Mouse (Mus musculus) CH12.LX (cell line): ENCODE measurements around the gene Vrtn. TPM values are rescaled to one million over a fixed set of nuclear protein-coding genes. Genes with fewer than 3 reads are reported as not detected.

Experiments used
- DNase-seq: peaks from one replicate; pipeline ENCODE4 v3.0.0-alpha.2; 2013; ENCODE audit errors: extremely low read depth
- H3K27ac ChIP-seq: 2 replicates; pipeline ENCODE4 v1.5.1; 2012; ENCODE audit warnings: low read depth, mild to moderate bottlenecking, control low read depth, moderate library complexity; ENCODE audit not compliant: insufficient read depth
- H3K27me3 ChIP-seq: replicated peaks from 2 replicates; pipeline ENCODE3; 2012; ENCODE audit warnings: inconsistent platforms
- H3K36me3 ChIP-seq, 2 experiments: replicated peaks in 1 of 2; 2 replicates each; pipeline versions ENCODE3 to v1.6.1; 2012; ENCODE audit warnings: inconsistent platforms in 1 of 2, low read length in 1 of 2, mild to moderate bottlenecking in 1 of 2, mixed read lengths in 1 of 2, moderate library complexity in 1 of 2; ENCODE audit not compliant: control insufficient read depth in 1 of 2, insufficient read depth in 1 of 2
- H3K4me1 ChIP-seq, 2 experiments: 2 replicates each; pipeline ENCODE4 v1.6.1; 2012; ENCODE audit warnings: inconsistent platforms in 1 of 2, moderate library complexity in 1 of 2; ENCODE audit not compliant: insufficient read depth in 2 of 2, control insufficient read depth in 1 of 2
- H3K4me2 ChIP-seq: 2 replicates; pipeline ENCODE4 v1.6.1; 2012; ENCODE audit warnings: low read depth, mild to moderate bottlenecking, control low read depth; ENCODE audit not compliant: poor library complexity, insufficient read depth, severe bottlenecking
- H3K4me3 ChIP-seq, 3 experiments: fragments of 150-350 bp in 1 of 3; sonication (generic) in 1 of 3; replicated peaks in 1 of 3; 2 replicates each; pipeline versions ENCODE3 to v1.5.1; 2011 to 2012; ENCODE audit warnings: low read depth in 2 of 3, low read length in 2 of 3, mild to moderate bottlenecking in 2 of 3, moderate library complexity in 2 of 3, control low read depth in 1 of 3, improper control_type of control experiment in 1 of 3, inconsistent platforms in 1 of 3, mixed read lengths in 1 of 3; ENCODE audit not compliant: poor library complexity in 1 of 3
- H3K79me2 ChIP-seq: replicated peaks from 2 replicates; pipeline ENCODE4 v1.6.1; 2012; ENCODE audit warnings: mild to moderate bottlenecking, moderate library complexity; ENCODE audit not compliant: control insufficient read depth, poor library complexity, insufficient read depth, severe bottlenecking; ENCODE audit errors: extremely low read depth
- H3K9ac ChIP-seq: 2 replicates; pipeline ENCODE4 v1.6.1; 2012; ENCODE audit warnings: low read depth, mild to moderate bottlenecking, control low read depth, moderate library complexity; ENCODE audit not compliant: insufficient read depth
- H3K9me3 ChIP-seq: replicated peaks from 2 replicates; pipeline ENCODE3; 2012; ENCODE audit warnings: low read length, inconsistent platforms, mixed read lengths
- BHLHE40 ChIP-seq: IDR thresholded peaks from 2 replicates; pipeline ENCODE4 v1.6.1; 2011; ENCODE audit warnings: mild to moderate bottlenecking, low read depth, low read length, improper control_type of control experiment
- CHD1 ChIP-seq: IDR thresholded peaks from 2 replicates; pipeline ENCODE4 v1.6.1; 2012; ENCODE audit warnings: low read depth, low read length, improper control_type of control experiment, inconsistent platforms
- CTCF ChIP-seq, 2 experiments: IDR thresholded peaks in 1 of 2; conservative IDR thresholded peaks in 1 of 2; 2 replicates each; pipeline ENCODE4 v1.5.1; 2011 to 2012; ENCODE audit warnings: low read depth in 2 of 2, low read length in 2 of 2, improper control_type of control experiment in 1 of 2, inconsistent platforms in 1 of 2, mild to moderate bottlenecking in 1 of 2, moderate library complexity in 1 of 2
- E2F4 ChIP-seq: IDR thresholded peaks from 2 replicates; pipeline ENCODE4 v1.6.1; 2011; ENCODE audit warnings: low read depth, low read length, improper control_type of control experiment; ENCODE audit not compliant: insufficient replicate concordance
- MXI1 ChIP-seq: IDR thresholded peaks from 2 replicates; pipeline ENCODE4 v1.6.1; 2011; ENCODE audit warnings: mild to moderate bottlenecking, low read depth, low read length, improper control_type of control experiment
- NRF1 ChIP-seq: IDR thresholded peaks from 2 replicates; pipeline ENCODE4 v1.6.1; 2014; ENCODE audit warnings: low read depth, mild to moderate bottlenecking, inconsistent platforms, low read length, improper control_type of control experiment, moderate library complexity
- POLR2AphosphoS2 ChIP-seq: IDR thresholded peaks from 2 replicates; pipeline ENCODE4 v1.6.1; 2011; ENCODE audit warnings: low read depth, low read length, improper control_type of control experiment
- RAD21 ChIP-seq: IDR thresholded peaks from 2 replicates; pipeline ENCODE4 v1.6.1; 2011; ENCODE audit warnings: low read depth, mild to moderate bottlenecking, low read length, improper control_type of control experiment, moderate library complexity
- SMC3 ChIP-seq: IDR thresholded peaks from 2 replicates; pipeline ENCODE4 v1.6.1; 2011; ENCODE audit warnings: low read depth, low read length, improper control_type of control experiment
- TBP ChIP-seq: conservative IDR thresholded peaks from 2 replicates; pipeline ENCODE4 v1.6.1; 2011; ENCODE audit warnings: low read depth, low read length, improper control_type of control experiment
- USF1 ChIP-seq: IDR thresholded peaks from 2 replicates; pipeline ENCODE4 v1.6.1; 2014; ENCODE audit warnings: low read depth, mild to moderate bottlenecking, inconsistent platforms, low read length, improper control_type of control experiment
- ZC3H11A ChIP-seq: IDR thresholded peaks from 2 replicates; pipeline ENCODE4 v1.6.1; 2012; ENCODE audit warnings: low read depth, mild to moderate bottlenecking, inconsistent platforms, low read length, improper control_type of control experiment
- ZNF384 ChIP-seq: IDR thresholded peaks from 2 replicates; pipeline ENCODE4 v1.6.1; 2012; ENCODE audit warnings: low read depth, low read length, improper control_type of control experiment, inconsistent platforms
- dilution Hi-C: fragments of 300-500 bp; cut with MboI; formaldehyde crosslinking; loops from 2 replicates; pipeline ENCODE4 v1.14.3; 2020; ENCODE audit warnings: low sequenced_read_pairs; ENCODE audit not compliant: extremely low pct_unique_long_range_greater_than_20kb, extremely low pct_ligation_motif_present
- in situ Hi-C: fragments of 300-500 bp; cut with MboI; formaldehyde crosslinking; loops from 3 replicates; pipeline ENCODE4 v1.14.3; 2019; ENCODE audit warnings: low sequenced_read_pairs, low pct_ligation_motif_present, low pct_unique_long_range_greater_than_20kb, mixed read lengths
- polyA plus RNA-seq: library from polyadenylated mRNA; unstranded; fragments of >175 nt; gene quantifications from 2 replicates; pipeline ENCODE4 v1.2.1, GENCODE M21; 2012; ENCODE audit warnings: low read depth; ENCODE audit not compliant: insufficient read length
- total RNA-seq, 2 experiments: library from RNA; depleted of rRNA; stranded (reverse); fragments of 300-350 nt in 1 of 2; fragments of >200 nt in 1 of 2; gene quantifications; 2 replicates each; pipeline ENCODE4 v1.2.3; 2012 to 2014

The Vrtn gene
- total and polyA plus RNA-seq, 3 experiments, result not detected

DNA sequence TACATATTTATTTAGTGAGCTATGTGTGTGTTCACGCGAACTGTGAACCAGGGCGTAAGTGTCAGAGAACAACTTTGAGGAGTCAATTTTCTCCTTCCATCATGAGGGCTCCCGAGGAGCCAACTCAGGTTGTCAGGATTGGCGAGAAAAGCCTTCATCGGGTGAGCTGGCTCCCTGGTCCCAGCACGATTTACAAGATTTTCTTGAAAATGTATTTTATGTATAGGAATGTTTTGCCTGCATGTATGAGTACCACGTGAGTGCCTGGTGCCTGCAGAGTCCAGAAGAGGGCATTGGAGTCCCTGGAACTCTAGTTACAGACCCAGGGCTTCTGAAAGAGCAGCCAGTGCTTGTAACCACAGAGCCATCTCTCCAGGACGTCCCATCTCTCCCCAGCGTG is 23.2 kb upstream of the Vrtn start:
- peak overlapping the region; percentile 87 for H3K4me2 ChIP-seq
- TF ChIP-seq ZC3H11A (no peak), MXI1 (peak; percentile 62; the same call in 1 of the 2 replicates), CHD1 (0 out of 2 replicates have a peak, but pooled peaks have one; percentile 29), USF1 (peak; percentile 29; the same call in 1 of the 2 replicates), RAD21 (peak; percentile 3), CTCF (conservative IDR thresholded peaks at IDR 0.05 in 1 of 2, IDR thresholded peaks at IDR 0.05 in 1 of 2; ENCODE audit: low read depth in 2 of 2, low read length in 2 of 2) (peak in 1 of 2 experiments; percentile 43; a peak in 1 of 4 replicates), ZNF384 (no peak), BHLHE40 (peak; percentile 42)
- H3K79me2 ChIP-seq, result no peaks in the 10 kb centered on the region
- dilution Hi-C loops, result no loop called here
- H3K9ac ChIP-seq, result peak overlapping the region; percentile 83
- H3K36me3 ChIP-seq, result peaks cover 5 to 21% of the 10 kb centered on the region in 2 experiments
- peaks cover 9 to 33% of the 10 kb centered on the region in 2 experiments for H3K4me1 ChIP-seq
- H3K27me3 ChIP-seq, result peaks cover 2% of the 10 kb centered on the region
- H3K4me3 ChIP-seq, result peak overlapping the region; percentile 63 to 92 (median 70)
- H3K9me3 ChIP-seq, result no peaks in the 10 kb centered on the region
- DNase-seq, result peak; percentile 37
- H3K27ac ChIP-seq, result no peak overlapping the region
- in situ Hi-C loops, result no loop called here

GRCm38 (mm10) chr12:84620975-84621374 is 19.8 kb upstream of the Vrtn start:
- DNase-seq, result peak; percentile 20
- H3K4me1 ChIP-seq, result peaks cover 0 to 3% of the 10 kb centered on the region in 2 experiments; a peak in 1 of 4 replicates
- dilution Hi-C loops, result no loop called here
- peaks cover 6% of the 10 kb centered on the region for H3K27me3 ChIP-seq
- no peak overlapping the region for H3K4me3 ChIP-seq
- no peaks in the 10 kb centered on the region for H3K79me2 ChIP-seq
- in situ Hi-C loops, result no loop called here
- no peak overlapping the region for H3K4me2 ChIP-seq
- H3K36me3 ChIP-seq, result no peaks in the 10 kb centered on the region
- no peak overlapping the region for H3K27ac ChIP-seq
- TF ChIP-seq BHLHE40, result no peak
- no peak for TF ChIP-seq E2F4
- no peak for TF ChIP-seq POLR2AphosphoS2
- TF ChIP-seq SMC3, result 0 out of 2 replicates have a peak, but pooled peaks have one; percentile 2
- no peak for TF ChIP-seq TBP
- peak; percentile 28 to 53; a peak in 3 of 4 replicates for TF ChIP-seq CTCF (conservative IDR thresholded peaks at IDR 0.05 in 1 of 2, IDR thresholded peaks at IDR 0.05 in 1 of 2; ENCODE audit: low read depth in 2 of 2, low read length in 2 of 2)
- TF ChIP-seq RAD21, result peak; percentile 30
- H3K9me3 ChIP-seq, result no peaks in the 10 kb centered on the region
- H3K9ac ChIP-seq, result no peak overlapping the region

- TF ChIP-seq NRF1, result no peak
- H3K4me3 ChIP-seq, result no peak overlapping the region
- no peaks in the 10 kb centered on the region for H3K9me3 ChIP-seq
- H3K79me2 ChIP-seq, result no peaks in the 10 kb centered on the region
- dilution Hi-C loops, result no loop called here
- in situ Hi-C loops, result no loop called here
- no peak overlapping the region for H3K27ac ChIP-seq
- no peak overlapping the region for H3K4me2 ChIP-seq
- no peaks in the 10 kb centered on the region for H3K36me3 ChIP-seq
- H3K27me3 ChIP-seq, result peaks cover 6% of the 10 kb centered on the region
- H3K9ac ChIP-seq, result no peak overlapping the region
- H3K4me1 ChIP-seq, result no peaks in the 10 kb centered on the region
- no peak for DNase-seq
These were observed 16.2 kb upstream of the Vrtn start for GRCm38 (mm10) chr12:84624601-84625000.
